Mouse (Mus musculus) left cerebral cortex, postnatal 14 days (tissue): Measurements from ENCODE around the gene Ripk3. TPM values are rescaled to one million over a fixed set of nuclear protein-coding genes. Genes with fewer than 3 reads are reported as not detected.

ENCODE experiments used
- total RNA-seq, 2 experiments: library from RNA; stranded (reverse); gene quantifications; 2 replicates each; pipeline ENCODE4 v1.2.3; 2021

Gene Ripk3
- total RNA-seq, 2 experiments from 2014 or later = 0.83 to 1.0 TPM

Other genes with a start within 250 kb of the Ripk3 start
- gene Pck2, start 248.6 kb downstream of the Ripk3 start, total RNA-seq = 10 to 100 TPM; 18.6 to 19.5 TPM
- gene Dcaf11, start 228.9 kb downstream of the Ripk3 start, total RNA-seq = 10 to 100 TPM; 75.3 to 78.4 TPM
- gene A730061H03Rik, start 228.5 kb downstream of the Ripk3 start, total RNA-seq = not detected
- not detected for gene Fitm1, start 213.2 kb downstream of the Ripk3 start, total RNA-seq
- gene Psme1, start 210.7 kb downstream of the Ripk3 start, total RNA-seq = 10 to 100 TPM; 44.9 to 56.5 TPM
- gene Emc9, start 203.6 kb downstream of the Ripk3 start, total RNA-seq = 10 to 100 TPM; 38.7 to 45.5 TPM
- 10 to 100 TPM; 48.1 to 49.0 TPM for gene Psme2, start 197.8 kb downstream of the Ripk3 start, total RNA-seq
- 10 to 100 TPM; 26.0 to 29.5 TPM for gene Rnf31, start 197.2 kb downstream of the Ripk3 start, total RNA-seq
- 1 to 10 TPM; 8.0 to 8.4 TPM for gene Irf9, start 185.3 kb downstream of the Ripk3 start, total RNA-seq
- gene Rec8, start 170.8 kb downstream of the Ripk3 start, total RNA-seq = 1 to 10 TPM; 2.1 to 3.4 TPM
- 100 to 1,000 TPM; 123 to 171 TPM for gene Ipo4, start 152.9 kb downstream of the Ripk3 start, total RNA-seq
- 1 to 10 TPM; 4.8 to 8.1 TPM for gene Gm49378, start 151.0 kb downstream of the Ripk3 start, total RNA-seq
- 10 to 100 TPM; 42.1 to 42.2 TPM for gene Tm9sf1, start 145.1 kb downstream of the Ripk3 start, total RNA-seq
- under 1 TPM; 0.74 to 0.92 TPM for gene Tssk4, start 138.7 kb downstream of the Ripk3 start, total RNA-seq
- 10 to 100 TPM; 37.8 to 42.6 TPM for gene Mdp1, start 128.4 kb downstream of the Ripk3 start, total RNA-seq
- 10 to 100 TPM; 22.7 to 24.6 TPM for gene Gmpr2, start 116.9 kb downstream of the Ripk3 start, total RNA-seq
- 100 to 1,000 TPM; 305 to 339 TPM for gene Nedd8, start 116.7 kb downstream of the Ripk3 start, total RNA-seq
- gene Tinf2, start 107.0 kb downstream of the Ripk3 start, total RNA-seq = 10 to 100 TPM; 14.8 to 16.0 TPM
- gene Tgm1, start 74.9 kb downstream of the Ripk3 start, total RNA-seq = under 1 TPM in 1 of 2 experiments, not detected in 1; 0.25 TPM
- gene Rabggta, start 66.6 kb downstream of the Ripk3 start, total RNA-seq = 10 to 100 TPM; 44.2 to 45.4 TPM
- gene Dhrs1, start 43.2 kb downstream of the Ripk3 start, total RNA-seq = 100 to 1,000 TPM in 1 of 2 experiments, 10 to 100 TPM in 1; 99.8 to 104 TPM
- gene Nop9, start 43.2 kb downstream of the Ripk3 start, total RNA-seq = 10 to 100 TPM; 13.4 to 13.9 TPM
- gene Cideb, start 30.4 kb downstream of the Ripk3 start, total RNA-seq = under 1 TPM; 0.68 to 0.93 TPM
- under 1 TPM; 0.22 to 0.42 TPM for gene Ltb4r2, start 27.4 kb downstream of the Ripk3 start, total RNA-seq
- gene Ltb4r1, start 22.9 kb downstream of the Ripk3 start, total RNA-seq = under 1 TPM; 0.24 to 0.40 TPM
- gene Adcy4, start 4.8 kb downstream of the Ripk3 start, total RNA-seq = 1 to 10 TPM; 5.1 to 6.6 TPM
- gene Nfatc4, start 34.3 kb upstream of the Ripk3 start, total RNA-seq = 1 to 10 TPM; 3.0 to 4.0 TPM
- 1 to 10 TPM; 8.8 to 9.7 TPM for gene Nynrin, start 65.1 kb upstream of the Ripk3 start, total RNA-seq
- 1 to 10 TPM in 1 of 2 experiments, under 1 TPM in 1; 0.23 to 1.1 TPM for gene Cbln3, start 95.5 kb upstream of the Ripk3 start, total RNA-seq
- 10 to 100 TPM; 10.4 to 10.8 TPM for gene Khnyn, start 96.1 kb upstream of the Ripk3 start, total RNA-seq
- gene Sdr39u1, start 111.4 kb upstream of the Ripk3 start, total RNA-seq = 10 to 100 TPM; 85.8 to 94.6 TPM
- gene Cma1, start 155.8 kb upstream of the Ripk3 start, total RNA-seq = not detected
- not detected for gene Cma2, start 162.1 kb upstream of the Ripk3 start, total RNA-seq
- gene Mcpt1, start 229.1 kb upstream of the Ripk3 start, total RNA-seq = not detected
- not detected for gene Mcpt9, start 241.6 kb upstream of the Ripk3 start, total RNA-seq